Mouse (Mus musculus): ENCODE data around the gene Rasl12.
A peak's percentile ranks its signal among the peaks of the same experiment; 100 is the strongest.

Rasl12 gene

DNA sequence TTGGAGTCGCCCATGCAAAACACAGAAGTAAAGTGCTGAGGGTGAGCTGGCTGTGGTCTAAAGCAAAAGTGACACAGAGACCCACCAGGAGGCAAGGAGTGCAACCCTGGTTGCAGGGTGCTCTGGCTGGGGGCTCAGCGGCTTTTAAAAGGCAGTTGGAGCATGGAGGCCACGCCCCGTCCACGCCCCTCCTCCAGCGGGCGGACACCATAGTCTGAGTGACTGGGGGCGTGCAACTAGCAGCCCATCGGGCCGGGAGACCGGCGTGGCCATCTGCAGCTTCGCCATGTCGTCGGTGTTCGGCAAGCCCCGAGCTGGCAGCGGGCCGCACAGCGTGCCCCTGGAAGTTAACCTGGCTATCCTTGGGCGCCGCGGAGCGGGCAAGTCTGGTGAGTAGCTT lies at the start of gene Rasl12:
TSS of gene Rasl12 (plus strand) at position 228 of the 400 bp plus-strand sequence.
- peak; percentile 33 for DNase-seq (ENCODE audit: low read depth)

DNA sequence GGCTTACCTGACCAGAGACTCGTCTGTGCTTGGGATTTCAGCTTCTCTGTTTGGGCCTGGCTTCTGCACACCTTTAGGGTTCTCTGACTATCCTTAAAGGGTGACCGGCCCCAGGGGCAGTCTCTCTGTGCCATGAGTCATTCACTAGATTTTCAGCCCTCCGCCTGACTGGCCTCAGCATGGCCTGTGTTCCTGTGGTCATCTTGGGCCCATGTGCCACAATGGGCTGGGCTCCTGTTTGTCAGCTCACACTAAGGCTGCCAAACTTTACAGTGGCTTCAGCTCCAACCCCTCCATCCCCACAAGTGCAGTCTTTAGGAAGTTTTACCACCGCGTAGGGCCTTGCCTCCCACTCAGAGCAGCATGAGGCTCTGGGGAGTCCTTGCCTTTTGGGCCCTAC lies 45.1 kb upstream of the Rasl12 start:
- DNase-seq (ENCODE audit: low read depth): no peak

DNA sequence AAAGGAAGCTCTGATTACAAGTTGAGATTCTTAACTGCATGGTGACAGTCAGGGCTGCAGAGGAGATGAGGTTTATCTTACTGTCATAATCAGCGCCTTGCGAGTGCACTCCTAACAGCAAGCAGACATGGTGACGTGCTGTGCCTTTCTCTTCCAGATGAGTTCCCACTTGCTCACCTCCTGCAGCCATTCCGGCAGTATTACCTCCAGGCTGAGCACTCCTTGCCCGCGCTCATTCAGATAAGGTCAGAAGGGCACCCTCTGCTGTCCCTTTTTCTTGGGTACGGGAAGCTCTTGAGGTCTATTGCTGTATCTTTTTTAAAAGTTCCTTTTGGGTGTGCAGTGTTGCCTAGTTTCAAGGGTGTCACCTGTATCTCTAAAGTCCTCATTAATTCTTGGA lies 41.7 kb upstream of the Rasl12 start:
- DNase-seq (ENCODE audit: low read depth): no peak

- DNase-seq (ENCODE audit: low read depth): no peak
Measured at GRCm38 (mm10) chr9:65356971-65357370, 41.3 kb upstream of the Rasl12 start.

DNA sequence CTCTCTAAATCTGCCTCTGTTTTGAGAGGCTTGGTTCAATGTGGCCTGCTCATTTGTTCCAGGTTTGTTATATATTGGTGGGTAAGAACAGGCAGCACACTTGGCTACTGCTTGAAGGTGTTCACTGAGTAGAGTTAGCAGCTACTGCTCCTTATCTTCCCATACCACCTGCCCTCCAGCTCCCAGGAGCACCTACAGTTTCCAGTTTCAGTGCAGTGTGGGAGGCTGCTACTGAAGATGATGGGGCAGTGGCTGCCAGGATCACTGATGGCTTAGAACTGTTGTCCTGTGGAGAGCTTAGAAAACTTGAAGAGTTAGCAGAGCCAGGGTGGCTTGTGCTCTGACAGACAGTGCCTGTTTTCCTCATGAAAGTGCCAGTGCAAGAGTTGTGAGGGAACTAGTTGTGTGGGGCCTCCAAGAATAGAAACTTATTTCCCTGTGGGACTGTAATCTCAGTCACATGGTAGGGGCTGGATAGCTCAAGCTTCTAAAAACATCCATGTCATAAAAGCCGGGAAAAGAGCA lies 39.3 kb upstream of the Rasl12 start:
- no peak for DNase-seq (ENCODE audit: low read depth)

- no peak for DNase-seq (ENCODE audit: low read depth)
Measured at GRCm38 (mm10) chr9:65360641-65361448, 37.5 kb upstream of the Rasl12 start, which contains the start of gene Ubap1l. Gene Ubap1l, plus strand, starts transcription at chr9:65361041.

DNA sequence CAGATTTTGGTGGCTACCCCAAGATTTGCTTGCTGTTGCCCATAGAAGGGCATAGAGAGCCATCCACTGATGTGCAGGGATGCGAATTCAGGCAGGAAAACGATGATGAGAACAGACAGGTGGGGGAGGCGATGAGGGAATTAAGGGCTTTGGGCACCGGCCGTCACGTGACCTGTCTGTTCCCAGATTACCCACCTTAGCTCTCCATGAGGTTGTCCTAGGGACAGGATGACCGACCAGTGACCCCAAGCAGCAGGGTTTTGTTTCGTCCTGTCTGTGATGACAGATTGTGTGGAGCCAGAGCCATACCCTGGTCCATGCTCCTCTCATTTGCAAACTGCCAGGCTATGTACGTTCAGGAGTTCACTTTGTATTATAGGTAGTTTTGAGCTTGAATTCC lies 34.6 kb upstream of the Rasl12 start:
- DNase-seq (ENCODE audit: low read depth): no peak

GRCm38 (mm10) chr9:65365721-65366120 lies 32.6 kb upstream of the Rasl12 start:
- no peak for DNase-seq (ENCODE audit: low read depth)

DNA sequence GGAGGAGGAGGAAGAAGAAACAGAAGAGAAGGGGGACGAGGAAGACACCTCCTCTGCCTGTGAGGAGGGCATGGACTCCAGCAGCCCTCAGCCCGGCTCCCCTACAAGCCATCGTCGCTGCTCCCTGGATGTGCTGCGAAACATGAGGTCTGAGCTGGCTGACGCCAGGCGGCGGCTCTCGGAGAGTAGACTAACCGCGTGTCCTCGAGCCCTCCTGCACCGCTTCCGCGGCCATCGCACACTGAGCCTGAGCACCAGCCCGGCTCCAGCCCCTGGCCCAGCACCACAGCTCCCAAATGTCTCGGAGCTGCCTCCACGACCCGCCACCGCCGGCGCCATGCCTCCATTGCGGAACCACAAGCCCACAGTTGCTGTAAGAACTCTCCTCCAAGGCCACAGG lies 26.6 kb upstream of the Rasl12 start:
- no peak for DNase-seq (ENCODE audit: low read depth)

DNA sequence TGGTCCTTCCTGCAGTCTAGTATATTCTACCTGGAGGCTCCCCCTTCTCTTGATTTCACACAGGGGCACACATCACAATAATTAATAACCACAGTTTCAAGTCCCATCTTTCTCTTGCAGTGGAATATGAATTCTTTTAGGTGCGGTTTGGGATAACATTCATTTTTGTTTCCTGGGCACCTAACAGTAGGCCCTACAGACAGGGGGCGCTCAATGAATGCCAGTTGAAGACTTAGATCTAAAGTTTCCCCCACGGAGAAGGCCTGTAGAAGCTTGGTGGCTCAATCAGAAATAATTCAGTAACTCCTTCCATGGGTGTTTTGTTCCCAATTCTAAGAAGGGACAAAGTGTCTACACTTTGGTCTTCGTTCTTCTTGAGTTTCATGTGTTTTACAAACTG lies 25.9 kb upstream of the Rasl12 start:
- peak; percentile 19 for DNase-seq (ENCODE audit: low read depth)

DNA sequence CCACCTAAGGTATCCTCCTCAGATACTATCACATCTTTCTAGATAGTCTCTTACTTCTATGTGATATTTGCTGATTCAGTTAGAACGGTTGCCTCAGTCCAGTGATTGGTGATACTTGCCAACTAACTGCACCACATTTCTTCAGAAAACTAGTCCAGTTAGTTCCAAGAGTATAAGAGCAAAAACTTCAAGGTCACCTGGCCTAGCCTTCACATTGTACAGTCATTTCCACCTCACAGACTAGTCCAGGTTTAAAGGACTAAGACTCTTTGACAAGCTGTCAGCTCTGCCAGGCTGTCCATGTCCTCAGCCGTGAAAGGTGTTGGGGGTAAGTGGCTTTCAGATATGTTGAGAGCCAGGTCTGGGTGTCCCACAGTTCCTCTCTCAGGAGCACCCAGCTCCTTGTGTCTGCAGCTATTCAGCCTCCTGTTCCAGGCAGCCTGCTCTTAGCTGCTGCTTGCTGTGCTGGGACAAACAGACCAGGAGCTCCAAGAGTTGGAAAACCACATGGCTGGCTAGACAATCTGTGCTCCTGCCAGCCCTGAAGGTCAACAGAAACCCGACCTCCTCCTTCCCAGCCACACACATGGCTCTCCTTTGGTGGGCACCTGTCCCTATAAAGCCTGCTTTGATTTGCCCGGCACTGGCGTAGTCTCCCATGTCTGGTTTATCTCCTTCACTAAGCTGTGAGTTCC lies 23.7 kb upstream of the Rasl12 start:
- DNase-seq (ENCODE audit: low read depth): no peak

GRCm38 (mm10) chr9:65375163-65375934 lies 23.0 kb upstream of the Rasl12 start:
- DNase-seq (ENCODE audit: low read depth): no peak

DNA sequence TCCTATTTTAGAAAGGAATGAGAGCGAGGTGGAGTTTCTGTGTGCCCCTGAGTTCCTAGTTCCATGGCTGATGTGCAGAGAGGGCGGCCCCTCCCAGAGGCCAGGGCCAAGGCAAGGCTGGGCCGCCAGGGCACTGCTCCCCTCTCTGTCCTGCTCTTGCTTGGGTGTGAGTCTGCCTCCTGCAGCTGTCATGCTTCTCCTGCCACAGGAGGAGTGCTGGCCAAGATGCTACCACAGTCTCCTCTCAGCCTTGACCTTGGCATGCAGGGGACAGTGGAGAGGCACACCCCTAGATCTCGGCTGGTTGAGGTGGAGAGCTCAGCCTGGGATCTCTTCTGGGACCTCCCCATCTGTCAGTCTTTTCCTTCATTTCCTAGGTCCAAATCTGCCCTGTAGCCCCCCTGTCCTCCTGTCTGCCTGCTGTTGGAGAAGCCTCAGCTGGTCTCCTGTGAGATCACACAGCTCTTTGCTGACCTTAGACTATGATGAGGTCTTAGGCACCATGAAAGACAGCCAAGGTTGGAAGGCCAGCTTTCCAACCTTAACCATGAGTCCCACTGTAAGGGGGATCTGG lies 17.2 kb upstream of the Rasl12 start:
- DNase-seq (ENCODE audit: low read depth): no peak

DNA sequence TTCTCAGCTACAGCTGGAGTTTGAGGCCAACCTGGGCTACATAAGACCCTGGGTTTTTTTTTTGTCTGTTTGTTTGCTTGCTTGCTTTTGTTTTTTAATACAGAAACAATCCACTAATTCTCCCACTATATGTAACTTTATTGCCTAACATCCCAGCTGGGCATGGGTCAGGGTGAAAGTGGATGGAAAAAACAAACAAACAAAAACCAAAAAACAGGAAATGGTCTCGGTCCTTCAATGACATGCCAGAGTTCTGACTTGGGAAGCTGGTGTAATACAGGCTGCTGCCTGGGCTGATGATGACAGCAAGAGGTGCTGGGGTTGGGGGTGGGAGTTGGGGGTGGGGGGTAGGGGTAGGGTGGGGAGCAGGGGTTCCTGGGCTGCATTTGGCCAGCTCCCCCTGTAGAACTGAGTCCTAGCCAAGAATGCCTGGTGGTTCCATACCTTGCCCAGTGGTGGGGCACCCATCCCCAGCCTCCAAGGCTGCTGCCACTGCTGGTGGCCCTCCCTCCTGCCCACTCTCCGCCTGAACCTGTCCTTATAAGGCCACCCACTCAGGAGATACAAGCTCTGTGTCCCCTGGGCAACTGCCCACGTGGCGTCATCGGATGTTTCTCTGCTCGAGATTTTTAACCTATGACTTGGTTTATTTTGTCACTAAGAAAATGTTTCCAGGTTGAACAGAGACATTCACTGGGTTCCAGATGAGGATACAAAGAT lies 16.1 kb upstream of the Rasl12 start:
- no peak for DNase-seq (ENCODE audit: low read depth)

DNA sequence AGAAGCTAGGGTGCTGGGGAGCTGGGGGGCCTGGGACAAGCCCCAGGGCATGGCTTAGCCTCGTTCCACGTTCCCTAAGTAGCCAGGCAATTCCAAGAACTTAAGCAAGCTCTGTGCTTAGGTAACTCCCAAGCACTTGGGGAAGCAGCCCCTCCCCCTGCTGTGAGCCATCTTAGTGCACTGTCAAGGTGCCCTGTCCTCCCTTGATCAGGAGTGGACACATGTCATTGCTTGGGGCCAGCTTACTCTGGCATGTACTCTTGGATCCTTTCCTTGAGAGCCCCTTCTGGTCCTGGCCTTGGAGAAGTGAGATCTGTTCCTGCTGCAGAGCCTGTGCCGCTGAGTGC lies 15.6 kb upstream of the Rasl12 start:
- no peak for DNase-seq (ENCODE audit: low read depth)

GRCm38 (mm10) chr9:65384276-65384675 lies 14.0 kb upstream of the Rasl12 start:
- no peak for DNase-seq (ENCODE audit: low read depth)

DNA sequence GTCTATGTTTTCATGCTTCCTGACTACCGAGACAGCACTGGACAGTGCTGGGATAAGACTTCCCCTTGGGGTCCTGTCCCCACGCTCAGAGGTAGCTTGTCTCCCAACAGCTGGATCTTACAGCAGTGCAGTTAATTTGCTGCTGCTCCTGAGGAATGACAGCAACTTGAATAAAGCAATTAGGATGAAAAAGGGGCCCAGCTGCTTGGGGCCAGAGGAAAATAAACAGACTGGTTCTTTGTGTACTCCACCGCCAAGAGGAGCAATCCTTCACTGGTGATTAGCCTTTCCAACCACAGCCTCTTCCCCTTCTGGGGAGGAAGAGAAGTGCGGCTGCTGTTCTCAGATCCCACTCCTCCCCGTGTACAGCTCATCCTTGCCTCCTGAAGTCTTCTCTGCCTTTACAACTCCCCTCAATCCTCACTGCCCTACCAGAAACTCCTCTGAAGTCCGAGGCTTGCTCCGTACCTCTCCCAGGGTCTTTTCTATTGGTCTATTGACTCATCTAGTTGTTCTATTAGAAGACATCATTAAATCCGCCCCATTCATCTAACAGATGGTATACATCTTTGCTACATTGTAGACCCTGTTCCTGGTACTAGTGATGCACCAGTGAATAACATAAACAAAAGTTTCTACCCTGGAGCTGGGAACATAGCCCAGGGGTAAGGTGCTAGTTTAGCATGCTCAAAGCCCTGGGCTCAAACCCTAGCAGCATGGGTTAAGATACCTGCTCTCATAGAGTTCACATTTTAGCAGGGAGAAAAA lies 11.7 kb upstream of the Rasl12 start:
- DNase-seq (ENCODE audit: low read depth): no peak

DNA sequence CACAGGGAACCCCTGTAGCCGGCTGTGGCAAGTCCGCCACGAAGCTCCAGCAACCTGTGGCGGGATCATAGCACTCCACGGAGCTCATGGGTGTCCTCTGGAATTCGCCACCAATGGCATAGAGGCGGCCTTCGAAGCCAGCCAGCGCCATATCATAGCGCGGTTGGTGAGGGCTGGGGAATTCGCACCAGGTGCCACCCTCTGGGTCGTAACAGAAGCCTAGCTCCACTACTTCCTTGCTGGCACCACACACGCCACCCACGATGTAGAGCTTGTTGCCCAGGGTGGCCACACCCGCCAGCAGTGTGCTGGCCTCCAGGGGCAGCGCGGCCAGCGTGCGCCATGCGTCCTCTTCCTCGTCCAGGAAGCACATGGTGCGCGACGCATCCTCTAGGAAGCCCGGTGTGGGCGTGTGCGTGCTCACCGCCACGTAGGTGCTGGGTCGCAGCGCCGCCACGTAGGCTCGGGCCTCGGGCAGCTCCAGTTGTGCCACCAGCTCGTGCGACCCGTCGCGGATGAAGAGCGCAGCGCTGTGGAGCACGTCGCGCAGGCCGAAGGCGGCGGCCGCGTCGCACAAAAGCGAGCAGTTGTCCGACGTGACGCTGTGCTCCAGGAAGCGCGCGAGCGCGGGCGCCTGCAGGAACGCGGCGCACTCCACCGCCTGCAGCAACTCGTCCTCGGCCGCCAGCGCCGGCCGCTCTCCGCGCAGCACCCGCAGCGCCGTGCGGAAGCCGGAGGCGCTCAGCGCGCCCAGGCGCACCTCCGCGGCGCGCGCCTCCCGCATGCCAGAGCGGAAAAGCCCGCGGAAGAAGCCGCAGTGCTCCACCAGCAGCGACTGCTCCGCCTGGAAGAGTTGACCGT lies 7.3 kb upstream of the Rasl12 start:
- no peak for DNase-seq (ENCODE audit: low read depth)

GRCm38 (mm10) chr9:65391613-65391964 lies 6.7 kb upstream of the Rasl12 start, which contains the start of gene Kbtbd13:
Gene Kbtbd13, minus strand, starts transcription at chr9:65391652.
- no peak for DNase-seq (ENCODE audit: low read depth)

All from naive thymus-derived CD4-positive, alpha-beta T cell, adult 2 months (primary cell).